Mouse (Mus musculus) embryonic facial prominence, embryonic 13.5 days (tissue): Measurements from ENCODE around the gene Mesp1. TPM values are rescaled to one million over a fixed set of nuclear protein-coding genes. Genes with fewer than 3 reads are reported as not detected.

Source experiments
- ATAC-seq: fragments of 200-750 bp; cut with Nextera tagmentation; 2 replicates; pipeline ENCODE4 v1.8.0; 2017; ENCODE audit warnings: low read depth; ENCODE audit not compliant: insufficient number of reproducible peaks, insufficient read depth, low FRiP score, low TSS enrichment
- H3K27ac ChIP-seq: fragments of 300-500 bp; sonication (generic); 2 replicates; pipeline ENCODE4 v1.5.1; 2015; ENCODE audit warnings: moderate library complexity, mild to moderate bottlenecking, inconsistent platforms
- H3K27me3 ChIP-seq: fragments of 300-500 bp; sonication (generic); 2 replicates; pipeline ENCODE4 v1.6.1; 2015; ENCODE audit warnings: mild to moderate bottlenecking, inconsistent platforms
- H3K36me3 ChIP-seq: fragments of 300-500 bp; sonication (generic); 2 replicates; pipeline ENCODE4 v1.6.1; 2015; ENCODE audit warnings: mild to moderate bottlenecking, inconsistent platforms
- H3K4me1 ChIP-seq: fragments of 300-500 bp; sonication (generic); 2 replicates; pipeline ENCODE4 v1.6.1; 2015; ENCODE audit warnings: inconsistent platforms
- H3K4me2 ChIP-seq: fragments of 300-500 bp; sonication (generic); 2 replicates; pipeline ENCODE4 v1.6.1; 2015; ENCODE audit warnings: moderate library complexity, mild to moderate bottlenecking, inconsistent platforms
- H3K4me3 ChIP-seq: fragments of 300-500 bp; sonication (generic); 2 replicates; pipeline ENCODE4 v1.5.1; 2015; ENCODE audit warnings: mild to moderate bottlenecking, inconsistent platforms
- H3K9ac ChIP-seq: fragments of 300-500 bp; sonication (generic); 2 replicates; pipeline ENCODE4 v1.6.1; 2015; ENCODE audit warnings: mild to moderate bottlenecking, inconsistent platforms
- H3K9me3 ChIP-seq: fragments of 300-500 bp; sonication (generic); 2 replicates; pipeline ENCODE4 v1.6.1; 2016; ENCODE audit warnings: inconsistent platforms
- WGBS: fragments of 180-500 bp; shearing (Covaris S2); methylation state at CpG from one replicate; pipeline ENCODE4 v1.1.7; 2015; ENCODE audit warnings: mixed read lengths; 5-methylcytosine and 5-hydroxymethylcytosine counted together
- polyA plus RNA-seq: library from polyadenylated mRNA; unstranded; fragments of >200 nt; fragmentation: Nextera tagmentation; extraction: Ambion mirVana; gene quantifications from 2 replicates; pipeline ENCODE4 v1.2.1, GENCODE M21; 2015

Gene Mesp1
- not detected in 2 replicates for polyA plus RNA-seq

GRCm38 (mm10) chr7:79793688-79794087 lies at the start of gene Mesp1:
Mesp1 (minus strand) TSS chr7:79793788.
- peaks cover 66% of the 10 kb centered on the region for H3K27me3 ChIP-seq
- peaks cover 17% of the 10 kb centered on the region for H3K4me1 ChIP-seq
- H3K36me3 ChIP-seq, result no peaks in the 10 kb centered on the region
- peak within 1 kb of the TSS; percentile 53 for H3K4me3 ChIP-seq
- peak within 1 kb of the TSS; percentile 89 for H3K4me2 ChIP-seq
- WGBS, result 67% methylated on average over 6 of the region's 6 CpGs
- H3K9me3 ChIP-seq, result no peaks in the 10 kb centered on the region
- no peak for ATAC-seq
- peak within 1 kb of the TSS; percentile 66 for H3K9ac ChIP-seq
- H3K27ac ChIP-seq, result no peak within 1 kb of the TSS

GRCm38 (mm10) chr7:79842163-79842562 lies 48.6 kb upstream of the Mesp1 start:
- Histone ChIP-seq H3K9ac (no peak overlapping the region), H3K36me3 (peaks cover 17% of the 10 kb centered on the region), H3K27ac (no peak overlapping the region), H3K9me3 (no peaks in the 10 kb centered on the region), H3K4me2 (no peak overlapping the region), H3K4me1 (peaks cover 22% of the 10 kb centered on the region), H3K27me3 (no peaks in the 10 kb centered on the region), H3K4me3 (no peak overlapping the region)
- WGBS, result 59% methylated on average over 7 of the region's 7 CpGs
- ATAC-seq, result no peak

GRCm38 (mm10) chr7:79837247-79837646 lies 43.7 kb upstream of the Mesp1 start:
- 66% methylated on average over 2 of the region's 2 CpGs for WGBS
- peaks cover 5% of the 10 kb centered on the region for H3K4me1 ChIP-seq
- no peaks in the 10 kb centered on the region for H3K27me3 ChIP-seq
- H3K4me2 ChIP-seq, result no peak overlapping the region
- H3K9me3 ChIP-seq, result no peaks in the 10 kb centered on the region
- H3K4me3 ChIP-seq, result no peak overlapping the region
- H3K27ac ChIP-seq, result no peak overlapping the region
- ATAC-seq, result no peak
- peaks cover 30% of the 10 kb centered on the region for H3K36me3 ChIP-seq
- H3K9ac ChIP-seq, result no peak overlapping the region

- Histone ChIP-seq H3K27ac (no peak overlapping the region), H3K36me3 (peaks cover 23% of the 10 kb centered on the region), H3K4me3 (no peak overlapping the region), H3K4me1 (peaks cover 12% of the 10 kb centered on the region; the same call in 1 of the 2 replicates), H3K27me3 (no peaks in the 10 kb centered on the region), H3K9ac (no peak overlapping the region), H3K9me3 (no peaks in the 10 kb centered on the region), H3K4me2 (no peak overlapping the region)
- ATAC-seq, result no peak
- WGBS, result 90% methylated on average over 6 of the region's 6 CpGs
Measured at GRCm38 (mm10) chr7:79835196-79835595, 41.6 kb upstream of the Mesp1 start.

- H3K27ac ChIP-seq, result no peak overlapping the region
- peaks cover 12% of the 10 kb centered on the region; the same call in 1 of the 2 replicates for H3K4me1 ChIP-seq
- H3K9ac ChIP-seq, result no peak overlapping the region
- H3K4me3 ChIP-seq, result no peak overlapping the region
- H3K9me3 ChIP-seq, result no peaks in the 10 kb centered on the region
- no peak overlapping the region for H3K4me2 ChIP-seq
- peaks cover 17% of the 10 kb centered on the region; the same call in 1 of the 2 replicates for H3K36me3 ChIP-seq
- ATAC-seq, result 0 out of 2 replicates have a peak, but pooled peaks have one; percentile 20
- no peaks in the 10 kb centered on the region for H3K27me3 ChIP-seq
Measured at GRCm38 (mm10) chr7:79832980-79833379, 39.4 kb upstream of the Mesp1 start.

GRCm38 (mm10) chr7:79831585-79831984 lies 38.0 kb upstream of the Mesp1 start:
- H3K27me3 ChIP-seq, result no peaks in the 10 kb centered on the region
- H3K4me3 ChIP-seq, result no peak overlapping the region
- WGBS, result 66% methylated on average over 6 of the region's 6 CpGs
- no peak overlapping the region for H3K9ac ChIP-seq
- no peak for ATAC-seq
- peaks cover 28% of the 10 kb centered on the region for H3K36me3 ChIP-seq
- H3K9me3 ChIP-seq, result no peaks in the 10 kb centered on the region
- peak overlapping the region; percentile 11; the same call in 1 of the 2 replicates for H3K27ac ChIP-seq
- peaks cover 12% of the 10 kb centered on the region; the same call in 1 of the 2 replicates for H3K4me1 ChIP-seq
- no peak overlapping the region for H3K4me2 ChIP-seq

GRCm38 (mm10) chr7:79831145-79831544 lies 37.6 kb upstream of the Mesp1 start:
- no peak overlapping the region for H3K4me2 ChIP-seq
- no peak overlapping the region for H3K4me3 ChIP-seq
- no peak overlapping the region for H3K9ac ChIP-seq
- no peak for ATAC-seq
- WGBS, result 78% methylated on average over 6 of the region's 6 CpGs
- H3K9me3 ChIP-seq, result no peaks in the 10 kb centered on the region
- H3K27me3 ChIP-seq, result no peaks in the 10 kb centered on the region
- peaks cover 32% of the 10 kb centered on the region for H3K36me3 ChIP-seq
- 0 out of 2 replicates have a peak overlapping the region, but pooled peaks have one; percentile 11 for H3K27ac ChIP-seq
- H3K4me1 ChIP-seq, result peaks cover 12% of the 10 kb centered on the region; the same call in 1 of the 2 replicates

GRCm38 (mm10) chr7:79828341-79828740 lies 34.8 kb upstream of the Mesp1 start:
- Histone ChIP-seq H3K9me3 (no peaks in the 10 kb centered on the region), H3K4me3 (no peak overlapping the region), H3K4me1 (peaks cover 12% of the 10 kb centered on the region; the same call in 1 of the 2 replicates), H3K4me2 (no peak overlapping the region), H3K9ac (no peak overlapping the region), H3K27ac (no peak overlapping the region), H3K27me3 (no peaks in the 10 kb centered on the region), H3K36me3 (peaks cover 44% of the 10 kb centered on the region)
- 81% methylated on average over 3 of the region's 3 CpGs for WGBS
- ATAC-seq, result no peak

- Histone ChIP-seq H3K27ac (peak overlapping the region; percentile 16; the same call in 1 of the 2 replicates), H3K9ac (no peak overlapping the region), H3K4me1 (peaks cover 37% of the 10 kb centered on the region), H3K4me3 (no peak overlapping the region), H3K4me2 (no peak overlapping the region), H3K36me3 (peaks cover 34% of the 10 kb centered on the region), H3K27me3 (peaks cover 9% of the 10 kb centered on the region; the same call in 1 of the 2 replicates), H3K9me3 (no peaks in the 10 kb centered on the region)
- ATAC-seq, result no peak
- 64% methylated on average over 12 of the region's 12 CpGs for WGBS
Measured at GRCm38 (mm10) chr7:79822092-79822695, 28.6 kb upstream of the Mesp1 start.

- Histone ChIP-seq H3K27me3 (peaks cover 9% of the 10 kb centered on the region; the same call in 1 of the 2 replicates), H3K36me3 (peaks cover 12% of the 10 kb centered on the region), H3K4me2 (no peak overlapping the region), H3K4me3 (no peak overlapping the region), H3K4me1 (peaks cover 37% of the 10 kb centered on the region), H3K27ac (no peak overlapping the region), H3K9me3 (no peaks in the 10 kb centered on the region), H3K9ac (no peak overlapping the region)
- WGBS, result 38% methylated on average over 11 of the region's 11 CpGs
- ATAC-seq, result no peak
Measured at GRCm38 (mm10) chr7:79819996-79820395, 26.4 kb upstream of the Mesp1 start.

- 23% methylated on average over 4 of the region's 4 CpGs for WGBS
- no peak for ATAC-seq
- no peak overlapping the region for H3K9ac ChIP-seq
- H3K36me3 ChIP-seq, result peaks cover 8% of the 10 kb centered on the region
- no peak overlapping the region for H3K4me2 ChIP-seq
- peaks cover 40% of the 10 kb centered on the region for H3K4me1 ChIP-seq
- peaks cover 9% of the 10 kb centered on the region; the same call in 1 of the 2 replicates for H3K27me3 ChIP-seq
- H3K9me3 ChIP-seq, result no peaks in the 10 kb centered on the region
- H3K27ac ChIP-seq, result no peak overlapping the region
- H3K4me3 ChIP-seq, result no peak overlapping the region
Measured at GRCm38 (mm10) chr7:79819515-79819914, 25.9 kb upstream of the Mesp1 start.

GRCm38 (mm10) chr7:79818321-79818720 lies 24.7 kb upstream of the Mesp1 start:
- H3K9ac ChIP-seq, result peak overlapping the region; percentile 22; the same call in 1 of the 2 replicates
- no peak overlapping the region for H3K4me2 ChIP-seq
- no peaks in the 10 kb centered on the region for H3K9me3 ChIP-seq
- peaks cover 9% of the 10 kb centered on the region; the same call in 1 of the 2 replicates for H3K27me3 ChIP-seq
- no peaks in the 10 kb centered on the region for H3K36me3 ChIP-seq
- 5% methylated on average over 6 of the region's 6 CpGs for WGBS
- H3K4me3 ChIP-seq, result no peak overlapping the region
- H3K27ac ChIP-seq, result no peak overlapping the region
- no peak for ATAC-seq
- peaks cover 40% of the 10 kb centered on the region for H3K4me1 ChIP-seq
